Mouse (Mus musculus) CH12.LX (cell line): ENCODE measurements at regions not wholly inside any gene's neighbourhood (a gene's known extent, or its start where the extent isn't known, plus 50 kb on each side); places are given as distances from the start of the nearest gene placed in this dataset.

Source experiments
- MAX ChIP-seq: IDR thresholded peaks from 2 replicates; pipeline ENCODE4 v1.6.1; 2011; ENCODE audit warnings: low read length, improper control_type of control experiment
- MEF2A ChIP-seq: IDR thresholded peaks from 2 replicates; pipeline ENCODE4 v1.6.1; 2014; ENCODE audit warnings: low read depth, mild to moderate bottlenecking, inconsistent platforms, low read length, improper control_type of control experiment, borderline replicate concordance
- POLR2A ChIP-seq: IDR thresholded peaks from 2 replicates; pipeline ENCODE4 v1.6.1; 2011; ENCODE audit warnings: low read depth, mild to moderate bottlenecking, improper control_type of control experiment, low read length
- SIN3A ChIP-seq: IDR thresholded peaks from 2 replicates; pipeline ENCODE4 v1.6.1; 2012; ENCODE audit warnings: low read length, improper control_type of control experiment, inconsistent platforms

DNA sequence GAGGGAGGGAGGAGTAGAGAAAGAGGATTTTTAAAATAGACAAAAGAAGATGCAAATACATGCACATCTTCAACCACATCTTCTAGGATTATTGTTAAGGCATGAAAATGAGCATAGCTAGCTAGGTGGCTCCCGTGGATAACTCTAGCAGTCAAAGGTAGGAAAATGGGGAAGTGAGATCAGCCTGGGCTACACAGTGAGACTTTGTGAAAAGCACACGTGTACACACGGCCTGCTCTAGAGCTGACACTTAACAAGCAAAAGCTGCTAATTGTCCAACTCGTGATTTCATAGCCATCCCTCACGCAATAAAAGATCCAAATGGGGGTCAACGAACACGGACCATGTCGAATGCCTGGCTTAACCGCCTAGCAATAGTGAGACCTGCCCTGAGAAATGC is 642.0 kb upstream of the Sox9 start:
- TF ChIP-seq SIN3A (no peak), MAX (no peak), POLR2A (no peak), MEF2A (no peak)
